Mouse (Mus musculus): Measurements from ENCODE around the gene Gbp3. TPM values are rescaled to one million over a fixed set of nuclear protein-coding genes. Genes with fewer than 3 reads are reported as not detected.
"Not testable (repeated sequence)": the region's sequence is repeated elsewhere in the genome, so short reads cannot be mapped to it uniquely, and the experiment has no call there.

Gbp3 gene
- total and polyA plus RNA-seq, 3 experiments = 0.35 to 0.85 TPM; not detected in 1

DNA sequence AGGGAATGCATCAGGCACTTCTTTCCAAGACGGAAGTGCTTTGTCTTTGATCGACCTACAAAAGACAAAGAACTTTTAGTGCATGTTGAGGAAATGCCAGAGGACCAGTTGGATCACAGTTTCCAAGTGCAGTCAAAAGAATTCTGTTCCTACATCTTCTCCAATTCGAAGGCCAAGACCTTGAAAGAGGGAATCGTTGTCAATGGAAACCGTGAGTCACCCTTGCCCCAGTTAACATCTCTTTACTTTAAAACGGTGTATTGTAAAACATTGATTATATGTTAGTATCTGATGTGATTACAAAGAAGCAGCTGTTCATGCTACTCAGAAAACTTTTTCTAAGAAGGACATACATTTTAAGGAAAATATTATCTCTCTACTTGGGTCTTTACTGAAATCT is 18.4 kb upstream of the Gbp3 start:
- TF ChIP-seq CTCF (IDR thresholded peaks at IDR 0.05 in 2 of 3, conservative IDR thresholded peaks at IDR 0.05 in 1 of 3; ENCODE audit: control insufficient read depth in 1 of 3, insufficient read depth in 1 of 3, low read depth in 2 of 3, low read length in 3 of 3, poor library complexity in 1 of 3, severe bottlenecking in 1 of 3) (no peak), MEF2A (IDR thresholded peaks at IDR 0.05; ENCODE audit: extremely low read depth, insufficient replicate concordance, low read depth, low read length, poor library complexity, severe bottlenecking) (no peak), MAX (IDR thresholded peaks at IDR 0.05; ENCODE audit: low read length) (no peak), MXI1 (IDR thresholded peaks at IDR 0.05; ENCODE audit: low read depth, low read length) (no peak), UBTF (IDR thresholded peaks at IDR 0.05; ENCODE audit: borderline replicate concordance, insufficient read depth, low read depth, low read length) (no peak), ZC3H11A (IDR thresholded peaks at IDR 0.05; ENCODE audit: low read depth, low read length) (no peak)
- H3K4me3 ChIP-seq (ENCODE audit: control insufficient read depth in 1 of 2, insufficient read depth in 1 of 2, low read depth in 2 of 2, low read length in 2 of 2) = no peak overlapping the region
- H3K79me2 ChIP-seq (ENCODE audit: control insufficient read depth, insufficient read depth, low read length, poor library complexity) = no peaks in the 10 kb centered on the region
- no peaks in the 10 kb centered on the region for H3K36me3 ChIP-seq (ENCODE audit: control insufficient read depth in 1 of 2, insufficient read depth in 2 of 2, low read length in 2 of 2)
- H3K27ac ChIP-seq (ENCODE audit: control insufficient read depth, low read depth, low read length) = no peak overlapping the region
- no peak overlapping the region for H3K9ac ChIP-seq (ENCODE audit: control insufficient read depth, low read depth, low read length, poor library complexity, severe bottlenecking)
- H3K9me3 ChIP-seq (replicated peaks; ENCODE audit: insufficient read depth, low read length) = no peaks in the 10 kb centered on the region
- DNase-seq (ENCODE audit: low read depth, low spot score) = no peak
- H3K27me3 ChIP-seq (ENCODE audit: control insufficient read depth in 1 of 2, insufficient read depth in 2 of 2, low read length in 2 of 2) = no peaks in the 10 kb centered on the region
- H3K4me1 ChIP-seq (ENCODE audit: control insufficient read depth in 1 of 2, insufficient read depth in 2 of 2, low read length in 2 of 2) = no peaks in the 10 kb centered on the region

DNA sequence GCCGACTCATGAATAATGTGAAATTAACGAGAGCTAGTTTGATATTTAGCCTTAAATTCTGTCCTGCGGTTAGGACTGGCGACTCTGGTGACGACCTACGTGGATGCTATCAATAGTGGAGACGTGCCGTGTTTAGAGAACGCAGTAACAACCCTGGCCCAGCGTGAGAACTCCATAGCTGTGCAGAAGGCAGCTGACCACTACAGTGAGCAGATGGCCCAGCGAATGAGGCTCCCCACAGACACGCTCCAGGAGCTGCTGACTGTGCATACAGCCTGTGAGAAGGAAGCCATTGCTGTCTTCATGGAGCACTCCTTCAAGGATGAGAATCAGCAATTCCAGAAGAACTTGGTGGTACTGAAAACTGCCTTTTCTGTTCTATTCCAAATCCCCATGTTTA is 17.1 kb upstream of the Gbp3 start:
- not testable (repeated sequence) for DNase-seq (ENCODE audit: low read depth, low spot score); H3K79me2 ChIP-seq (ENCODE audit: control insufficient read depth, insufficient read depth, low read length, poor library complexity); H3K36me3 ChIP-seq (ENCODE audit: control insufficient read depth in 1 of 2, insufficient read depth in 2 of 2, low read length in 2 of 2); H3K27ac ChIP-seq (ENCODE audit: control insufficient read depth, low read depth, low read length); H3K4me1 ChIP-seq (ENCODE audit: control insufficient read depth in 1 of 2, insufficient read depth in 2 of 2, low read length in 2 of 2); H3K9me3 ChIP-seq (replicated peaks; ENCODE audit: insufficient read depth, low read length); H3K4me3 ChIP-seq (ENCODE audit: control insufficient read depth in 1 of 2, insufficient read depth in 1 of 2, low read depth in 2 of 2, low read length in 2 of 2); H3K9ac ChIP-seq (ENCODE audit: control insufficient read depth, low read depth, low read length, poor library complexity, severe bottlenecking); H3K27me3 ChIP-seq (ENCODE audit: control insufficient read depth in 1 of 2, insufficient read depth in 2 of 2, low read length in 2 of 2)

- no peaks in the 10 kb centered on the region for H3K79me2 ChIP-seq (ENCODE audit: control insufficient read depth, insufficient read depth, low read length, poor library complexity)
- H3K9ac ChIP-seq (ENCODE audit: control insufficient read depth, low read depth, low read length, poor library complexity, severe bottlenecking) = no peak overlapping the region
- no peak overlapping the region for H3K27ac ChIP-seq (ENCODE audit: control insufficient read depth, low read depth, low read length)
- H3K4me3 ChIP-seq (ENCODE audit: control insufficient read depth in 1 of 2, insufficient read depth in 1 of 2, low read depth in 2 of 2, low read length in 2 of 2) = no peak overlapping the region
- no peak for TF ChIP-seq MAZ (IDR thresholded peaks at IDR 0.05; ENCODE audit: low read depth, low read length)
- no peak for TF ChIP-seq MXI1 (IDR thresholded peaks at IDR 0.05; ENCODE audit: low read depth, low read length)
- no peak for TF ChIP-seq MAFK (IDR thresholded peaks at IDR 0.05; ENCODE audit: borderline replicate concordance, low read depth, low read length)
- H3K27me3 ChIP-seq (ENCODE audit: control insufficient read depth in 1 of 2, insufficient read depth in 2 of 2, low read length in 2 of 2) = no peaks in the 10 kb centered on the region
- H3K4me1 ChIP-seq (ENCODE audit: control insufficient read depth in 1 of 2, insufficient read depth in 2 of 2, low read length in 2 of 2) = no peaks in the 10 kb centered on the region
- DNase-seq (ENCODE audit: low read depth, low spot score) = no peak
- H3K9me3 ChIP-seq (replicated peaks; ENCODE audit: insufficient read depth, low read length) = no peaks in the 10 kb centered on the region
- H3K36me3 ChIP-seq (ENCODE audit: control insufficient read depth in 1 of 2, insufficient read depth in 2 of 2, low read length in 2 of 2) = no peaks in the 10 kb centered on the region
Measured at GRCm38 (mm10) chr3:142546690-142547089, 13.1 kb upstream of the Gbp3 start.

Measured in MEL (cell line).